Mouse (Mus musculus): ENCODE results near the gene Cfap54. TPM values are rescaled to one million over a fixed set of nuclear protein-coding genes. Genes with fewer than 3 reads are reported as not detected.
A peak's percentile ranks its signal among the peaks of the same experiment; 100 is the strongest.

The Cfap54 gene
- total and polyA plus RNA-seq, 3 experiments, result 1.9 to 16.2 (median 5.1) TPM

GRCm38 (mm10) chr10:93062395-93062794, 19.0 kb downstream of the Cfap54 start:
- Histone ChIP-seq H3K9me3 (replicated peaks) (no peaks in the 10 kb centered on the region), H3K4me1 (ENCODE audit: insufficient read depth, low read depth, low read length) (peaks cover 13% of the 10 kb centered on the region), H3K36me3 (replicated peaks) (peaks cover 2% of the 10 kb centered on the region), H3K27me3 (ENCODE audit: insufficient read depth, low read length) (no peaks in the 10 kb centered on the region), H3K4me3 (ENCODE audit: low read depth, low read length) (no peak overlapping the region)
- TF ChIP-seq TAL1 (conservative IDR thresholded peaks at IDR 0.05; ENCODE audit: low read depth, low read length), result no peak
- TF ChIP-seq GATA1 (IDR thresholded peaks at IDR 0.05; ENCODE audit: borderline replicate concordance, low read length), result no peak
- TF ChIP-seq POLR2AphosphoS5 (IDR thresholded peaks at IDR 0.05; ENCODE audit: insufficient replicate concordance, low read depth, low read length), result no peak
- TF ChIP-seq GATA2 (IDR thresholded peaks at IDR 0.05; ENCODE audit: borderline replicate concordance, low read depth, low read length), result no peak
- TF ChIP-seq CTCF (IDR thresholded peaks at IDR 0.05; ENCODE audit: low read depth, low read length), result no peak
- DNase-seq (ENCODE audit: low spot score) (no peak), ATAC-seq (ENCODE audit: extremely low read depth, insufficient number of reproducible peaks, low FRiP score, poor library complexity, severe bottlenecking) (no peak)

DNA sequence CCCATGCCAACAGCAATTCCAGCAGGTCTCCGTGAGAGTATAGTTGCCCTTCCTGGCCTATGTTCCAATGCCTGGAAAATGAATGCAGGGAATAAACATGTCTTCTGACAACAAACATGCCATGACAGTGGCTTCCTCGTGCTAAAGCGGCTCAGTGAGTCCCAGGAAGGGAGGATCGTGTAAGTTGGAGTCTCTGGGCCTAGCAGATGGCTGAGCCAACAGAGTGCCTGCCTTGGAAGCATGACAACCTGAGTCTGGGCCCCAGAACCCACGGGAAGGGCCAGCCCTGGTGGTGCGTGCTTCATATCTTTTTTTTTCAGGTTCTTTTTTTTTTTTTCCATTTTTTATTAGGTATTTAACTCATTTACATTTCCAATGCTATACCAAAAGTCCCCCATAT, 27.6 kb downstream of the Cfap54 start:
- ATAC-seq (ENCODE audit: extremely low read depth, insufficient number of reproducible peaks, low FRiP score, poor library complexity, severe bottlenecking) (no peak), DNase-seq (ENCODE audit: low spot score) (no peak)
- Histone ChIP-seq H3K4me3 (ENCODE audit: low read depth, low read length) (no peak overlapping the region), H3K27me3 (ENCODE audit: insufficient read depth, low read length) (peaks cover 2% of the 10 kb centered on the region; the same call in 1 of the 2 replicates), H3K4me1 (ENCODE audit: insufficient read depth, low read depth, low read length) (peaks cover 9% of the 10 kb centered on the region), H3K36me3 (replicated peaks) (no peaks in the 10 kb centered on the region), H3K9me3 (replicated peaks) (no peaks in the 10 kb centered on the region)
- TF ChIP-seq CTCF (IDR thresholded peaks at IDR 0.05; ENCODE audit: low read depth, low read length), result no peak
- no peak for TF ChIP-seq GATA2 (IDR thresholded peaks at IDR 0.05; ENCODE audit: borderline replicate concordance, low read depth, low read length)
- no peak for TF ChIP-seq POLR2AphosphoS5 (IDR thresholded peaks at IDR 0.05; ENCODE audit: insufficient replicate concordance, low read depth, low read length)
- no peak for TF ChIP-seq TAL1 (conservative IDR thresholded peaks at IDR 0.05; ENCODE audit: low read depth, low read length)
- TF ChIP-seq GATA1 (IDR thresholded peaks at IDR 0.05; ENCODE audit: borderline replicate concordance, low read length), result no peak

GRCm38 (mm10) chr10:93053315-93053714, 28.1 kb downstream of the Cfap54 start:
- H3K4me1 ChIP-seq (ENCODE audit: insufficient read depth, low read depth, low read length), result peaks cover 9% of the 10 kb centered on the region
- H3K9me3 ChIP-seq (replicated peaks), result no peaks in the 10 kb centered on the region
- no peak overlapping the region for H3K4me3 ChIP-seq (ENCODE audit: low read depth, low read length)
- no peaks in the 10 kb centered on the region for H3K36me3 ChIP-seq (replicated peaks)
- no peak for TF ChIP-seq POLR2AphosphoS5 (IDR thresholded peaks at IDR 0.05; ENCODE audit: insufficient replicate concordance, low read depth, low read length)
- no peak for TF ChIP-seq TAL1 (conservative IDR thresholded peaks at IDR 0.05; ENCODE audit: low read depth, low read length)
- no peak for TF ChIP-seq CTCF (IDR thresholded peaks at IDR 0.05; ENCODE audit: low read depth, low read length)
- no peak for TF ChIP-seq GATA2 (IDR thresholded peaks at IDR 0.05; ENCODE audit: borderline replicate concordance, low read depth, low read length)
- no peak for TF ChIP-seq GATA1 (IDR thresholded peaks at IDR 0.05; ENCODE audit: borderline replicate concordance, low read length)
- H3K27me3 ChIP-seq (ENCODE audit: insufficient read depth, low read length), result peaks cover 2% of the 10 kb centered on the region; the same call in 1 of the 2 replicates
- DNase-seq (ENCODE audit: low spot score), result no peak
- ATAC-seq (ENCODE audit: extremely low read depth, insufficient number of reproducible peaks, low FRiP score, poor library complexity, severe bottlenecking), result no peak

- no peak for TF ChIP-seq GATA2 (IDR thresholded peaks at IDR 0.05; ENCODE audit: borderline replicate concordance, low read depth, low read length)
- no peak for TF ChIP-seq CTCF (IDR thresholded peaks at IDR 0.05; ENCODE audit: low read depth, low read length)
- no peak for TF ChIP-seq TAL1 (conservative IDR thresholded peaks at IDR 0.05; ENCODE audit: low read depth, low read length)
- no peak for TF ChIP-seq POLR2AphosphoS5 (IDR thresholded peaks at IDR 0.05; ENCODE audit: insufficient replicate concordance, low read depth, low read length)
- ATAC-seq (ENCODE audit: extremely low read depth, insufficient number of reproducible peaks, low FRiP score, poor library complexity, severe bottlenecking) (peak; percentile 34; the same call in 1 of the 2 replicates), DNase-seq (ENCODE audit: low spot score) (peak; percentile 50)
- H3K4me3 ChIP-seq (ENCODE audit: low read depth, low read length), result no peak overlapping the region
- peaks cover 6% of the 10 kb centered on the region for H3K27me3 ChIP-seq (ENCODE audit: insufficient read depth, low read length)
- no peaks in the 10 kb centered on the region for H3K9me3 ChIP-seq (replicated peaks)
- peaks cover 9% of the 10 kb centered on the region for H3K4me1 ChIP-seq (ENCODE audit: insufficient read depth, low read depth, low read length)
- no peaks in the 10 kb centered on the region for H3K36me3 ChIP-seq (replicated peaks)
These were observed 30.2 kb downstream of the Cfap54 start for GRCm38 (mm10) chr10:93051016-93051726.

- Histone ChIP-seq H3K4me1 (ENCODE audit: insufficient read depth, low read depth, low read length) (peaks cover 9% of the 10 kb centered on the region), H3K27me3 (ENCODE audit: insufficient read depth, low read length) (peaks cover 6% of the 10 kb centered on the region), H3K4me3 (ENCODE audit: low read depth, low read length) (no peak overlapping the region), H3K9me3 (replicated peaks) (no peaks in the 10 kb centered on the region), H3K36me3 (replicated peaks) (no peaks in the 10 kb centered on the region)
- DNase-seq (ENCODE audit: low spot score) (no peak), ATAC-seq (ENCODE audit: extremely low read depth, insufficient number of reproducible peaks, low FRiP score, poor library complexity, severe bottlenecking) (no peak)
- no peak for TF ChIP-seq TAL1 (conservative IDR thresholded peaks at IDR 0.05; ENCODE audit: low read depth, low read length)
- no peak for TF ChIP-seq GATA1 (IDR thresholded peaks at IDR 0.05; ENCODE audit: borderline replicate concordance, low read length)
- no peak for TF ChIP-seq GATA2 (IDR thresholded peaks at IDR 0.05; ENCODE audit: borderline replicate concordance, low read depth, low read length)
- no peak for TF ChIP-seq CTCF (IDR thresholded peaks at IDR 0.05; ENCODE audit: low read depth, low read length)
- no peak for TF ChIP-seq POLR2AphosphoS5 (IDR thresholded peaks at IDR 0.05; ENCODE audit: insufficient replicate concordance, low read depth, low read length)
These were observed 30.8 kb downstream of the Cfap54 start for GRCm38 (mm10) chr10:93050571-93050970.

DNA sequence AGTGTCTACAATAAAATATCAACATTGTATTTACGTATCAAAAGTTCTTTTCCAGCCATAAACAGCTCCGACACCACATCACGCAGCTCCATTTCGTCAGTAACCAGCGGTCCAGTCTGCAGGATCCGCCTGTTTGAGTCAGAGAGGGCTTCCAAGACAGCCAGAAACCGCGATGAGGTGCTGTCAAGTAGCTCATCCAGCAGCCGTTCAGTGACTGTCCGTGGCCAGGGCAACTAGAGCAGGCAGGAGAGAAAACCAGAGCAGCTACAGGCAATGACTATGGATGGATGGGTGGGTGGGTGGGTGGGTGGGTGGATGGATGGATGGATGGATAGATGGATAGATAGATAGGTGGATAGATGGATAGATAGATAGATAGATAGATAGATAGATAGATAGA, 38.2 kb downstream of the Cfap54 start:
- no peak overlapping the region for H3K4me3 ChIP-seq (ENCODE audit: low read depth, low read length)
- TF ChIP-seq CTCF (IDR thresholded peaks at IDR 0.05; ENCODE audit: low read depth, low read length), result no peak
- no peak for TF ChIP-seq TAL1 (conservative IDR thresholded peaks at IDR 0.05; ENCODE audit: low read depth, low read length)
- DNase-seq (ENCODE audit: low spot score), result no peak
- peaks cover 7% of the 10 kb centered on the region for H3K27me3 ChIP-seq (ENCODE audit: insufficient read depth, low read length)
- ATAC-seq (ENCODE audit: extremely low read depth, insufficient number of reproducible peaks, low FRiP score, poor library complexity, severe bottlenecking), result no peak
- H3K9me3 ChIP-seq (replicated peaks), result no peaks in the 10 kb centered on the region
- 0 out of 2 replicates have a peak, but pooled peaks cover 3% of the 10 kb centered on the region for H3K4me1 ChIP-seq (ENCODE audit: insufficient read depth, low read depth, low read length)
- no peaks in the 10 kb centered on the region for H3K36me3 ChIP-seq (replicated peaks)
